In the genomic region with DNA sequence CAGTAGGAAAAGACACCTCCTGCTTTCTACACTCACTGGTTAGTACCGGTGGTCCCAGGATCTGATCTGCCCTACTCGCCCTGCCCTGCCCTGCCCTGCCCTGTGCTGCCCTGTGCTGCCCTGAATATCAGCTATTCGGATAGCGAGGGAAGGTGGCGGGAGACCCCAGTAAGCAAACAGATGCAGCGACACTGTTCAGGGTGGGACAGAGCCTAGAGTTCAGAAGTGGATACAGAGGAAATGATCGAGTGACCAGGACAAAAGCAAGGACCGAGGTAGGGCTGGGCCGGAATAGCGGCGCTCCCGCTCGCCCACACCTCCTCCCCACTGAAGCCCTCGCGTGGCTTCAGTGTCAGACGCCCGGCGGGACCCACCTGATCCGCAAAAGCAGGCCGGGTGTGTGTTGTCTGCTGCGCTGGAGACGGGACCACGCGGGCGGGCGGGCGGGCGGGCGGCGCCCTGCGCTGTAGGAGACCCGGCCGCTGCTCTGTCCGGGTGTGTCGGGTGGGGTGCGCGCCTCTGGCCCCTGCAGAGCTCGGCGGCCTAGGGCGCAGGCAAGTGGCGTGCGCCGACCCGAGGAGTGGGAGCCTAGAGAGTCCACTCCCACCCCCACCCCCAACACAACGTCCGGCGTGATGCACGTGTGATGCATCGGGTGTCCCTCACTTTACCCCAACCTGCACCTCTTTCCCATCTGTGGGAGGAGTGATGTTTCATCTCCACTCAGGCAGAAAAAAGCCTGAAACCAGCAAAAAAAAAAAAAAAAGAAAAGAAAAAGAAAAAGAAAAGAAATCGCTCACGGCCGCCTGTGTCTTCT, we compare ENCODE assay signal across 8 mouse cellular contexts. TPM values are rescaled to one million over a fixed set of nuclear protein-coding genes. Genes with fewer than 3 reads are reported as not detected.
A peak's percentile ranks its signal among the peaks of the same experiment; 100 is the strongest.
DNase-seq lines count a peak whose midpoint lies in the region; ATAC-seq lines count a peak whose summit lies in the region.

No protein-coding gene starts in this region.

- peak; percentile 95 for DNase-seq in heart, adult 11 months
- no peak for DNase-seq in heart, postnatal 25 days (ENCODE audit: low spot score)
- peak; percentile 70 for DNase-seq in NIH3T3 (ENCODE audit: low read depth)
- DNase-seq in forebrain, embryonic 14.5 days (ENCODE audit: low spot score), result peak; percentile 23
- no peak for DNase-seq in right cerebral cortex, postnatal 14 days
- no peak for DNase-seq in ovary, postnatal 10 days (ENCODE audit: low spot score)

- H3K4me1 ChIP-seq in forebrain, embryonic 14.5 days (ENCODE audit: control insufficient read depth, insufficient read depth, low read length), result peaks cover 9% of the 10 kb centered on the region; the same call in 1 of the 2 replicates
- H3K4me1 ChIP-seq in kidney, embryonic 16.5 days (ENCODE audit: insufficient read depth, low read length), result peaks cover 38% of the 10 kb centered on the region
- peaks cover 26% of the 10 kb centered on the region for H3K4me1 ChIP-seq in midbrain, embryonic 12.5 days

- H3K4me3 ChIP-seq in forebrain, embryonic 14.5 days (ENCODE audit: low read depth, low read length), result peak overlapping the region; percentile 48
- H3K4me3 ChIP-seq in kidney, embryonic 16.5 days (ENCODE audit: low read length), result peak overlapping the region; percentile 54
- H3K4me3 ChIP-seq in midbrain, embryonic 12.5 days, result peak overlapping the region; percentile 61

- intact Hi-C loops in heart, postnatal 25 days (cut with DNase I), result loop anchor here (2.0 to 5.0 kb wide), 2 partner anchors 35 to 49 kb away; no protein-coding TSS in a partner anchor

- peak; percentile 69 for ATAC-seq in forebrain, embryonic 14.5 days
- peak; percentile 69 for ATAC-seq in kidney, embryonic 16.5 days (ENCODE audit: low FRiP score, low TSS enrichment)
- peak; percentile 68 for ATAC-seq in midbrain, embryonic 12.5 days (ENCODE audit: low FRiP score, low read depth)

- peak overlapping the region; percentile 72 for H3K9ac ChIP-seq in forebrain, embryonic 14.5 days (ENCODE audit: low read length)
- peak overlapping the region; percentile 82 for H3K9ac ChIP-seq in kidney, embryonic 16.5 days (replicated peaks; ENCODE audit: low read length)
- H3K9ac ChIP-seq in midbrain, embryonic 12.5 days (replicated peaks), result peak overlapping the region; percentile 52

- no peak overlapping the region for H3K27ac ChIP-seq in forebrain, embryonic 14.5 days (ENCODE audit: low read depth, low read length)
- H3K27ac ChIP-seq in kidney, embryonic 16.5 days (ENCODE audit: low read length), result peak overlapping the region; percentile 83
- no peak overlapping the region for H3K27ac ChIP-seq in midbrain, embryonic 12.5 days (replicated peaks)

- WGBS in forebrain, embryonic 14.5 days, result under 1% methylated on average over 41 of the region's 52 CpGs
- under 1% methylated on average over 46 of the region's 52 CpGs for WGBS in kidney, embryonic 16.5 days
- under 1% methylated on average over 48 of the region's 52 CpGs for WGBS in midbrain, embryonic 12.5 days

- H3K27me3 ChIP-seq in forebrain, embryonic 14.5 days (replicated peaks; ENCODE audit: control insufficient read depth, insufficient read depth, low read length), result 0 out of 2 replicates have a peak, but pooled peaks cover 5% of the 10 kb centered on the region
- H3K27me3 ChIP-seq in kidney, embryonic 16.5 days (ENCODE audit: insufficient read depth, low read length), result no peaks in the 10 kb centered on the region
- peaks cover 29% of the 10 kb centered on the region for H3K27me3 ChIP-seq in midbrain, embryonic 12.5 days

- H3K4me2 ChIP-seq in forebrain, embryonic 14.5 days (ENCODE audit: low read length), result peak overlapping the region; percentile 96
- H3K4me2 ChIP-seq in kidney, embryonic 16.5 days (replicated peaks; ENCODE audit: low read depth, low read length), result peak overlapping the region; percentile 92
- H3K4me2 ChIP-seq in midbrain, embryonic 12.5 days (replicated peaks), result peak overlapping the region; percentile 98

- H3K9me3 ChIP-seq in forebrain, embryonic 14.5 days (replicated peaks; ENCODE audit: control insufficient read depth, low read length), result no peaks in the 10 kb centered on the region
- no peaks in the 10 kb centered on the region for H3K9me3 ChIP-seq in kidney, embryonic 16.5 days (ENCODE audit: low read length)
- H3K9me3 ChIP-seq in midbrain, embryonic 12.5 days, result no peaks in the 10 kb centered on the region

- H3K36me3 ChIP-seq in forebrain, embryonic 14.5 days (ENCODE audit: control insufficient read depth, insufficient read depth, low read length), result no peaks in the 10 kb centered on the region
- no peaks in the 10 kb centered on the region for H3K36me3 ChIP-seq in kidney, embryonic 16.5 days (ENCODE audit: insufficient read depth, low read length)
- no peaks in the 10 kb centered on the region for H3K36me3 ChIP-seq in midbrain, embryonic 12.5 days

RNA-seq across cellular contexts. Expression of a gene that starts 0.9 kb away (rescaled TPM):
- 10 to 100 TPM; 20.4 to 23.7 TPM for total RNA-seq in heart, postnatal 25 days (2021)
- polyA plus RNA-seq in forebrain, embryonic 14.5 days (2014; fragmentation: Nextera tagmentation; extraction: Ambion mirVana), result 5.0 and 6.1 TPM in 2 replicates
- polyA plus RNA-seq in kidney, embryonic 16.5 days (2015; fragmentation: Nextera tagmentation; extraction: Ambion mirVana), result 23.3 and 24.2 TPM in 2 replicates
- 5.2 and 6.5 TPM in 2 replicates for polyA plus RNA-seq in midbrain, embryonic 12.5 days (2016; fragmentation: Nextera tagmentation; extraction: Ambion mirVana)

Comparison
In these comparisons a context has a peak if more than half of its experiments do, and no peak if none do; other contexts are left out.
1. DNase-seq: peak in heart, adult 11 months (single experiment), NIH3T3 (single experiment) and forebrain, embryonic 14.5 days (single experiment); none in heart, postnatal 25 days (single experiment), right cerebral cortex, postnatal 14 days (single experiment) and ovary, postnatal 10 days (single experiment).
2. Peak in every context shown above with its lines, with median percentiles within 50 percentile points of each other: ATAC-seq, H3K4me2 ChIP-seq, H3K4me3 ChIP-seq and H3K9ac ChIP-seq.